10 mouse cellular contexts compared by ENCODE assay signal in genomic region chr17:26698846-26699245, GRCm38 (mm10). TPM values are rescaled to one million over a fixed set of nuclear protein-coding genes. Genes with fewer than 3 reads are reported as not detected.
A peak's percentile ranks its signal among the peaks of the same experiment; 100 is the strongest.
DNase-seq lines count a peak whose midpoint lies in the region; ATAC-seq and TF ChIP-seq lines count a peak whose summit lies in the region.
"Had no signal": no experiment of that assay in that cellular context is flagged by ENCODE, and none has a peak within 500 bp of the region (broad histone marks: within the 10 kb centered on the region; RNA-seq: fewer than 3 reads in every experiment).

No protein-coding gene starts in this region.

- 89% methylated on average over 5 of the region's 5 CpGs for WGBS in heart, embryonic 14.5 days
- WGBS in midbrain, postnatal 0 days: 90% methylated on average over 5 of the region's 5 CpGs
- 86% methylated on average over 5 of the region's 5 CpGs for WGBS in midbrain, embryonic 14.5 days
- 88% methylated on average over 5 of the region's 5 CpGs for WGBS in kidney, embryonic 16.5 days

- H3K27me3 ChIP-seq in heart, embryonic 14.5 days (ENCODE audit: control insufficient read depth, insufficient read depth, low read length): no peaks in the 10 kb centered on the region
- no peaks in the 10 kb centered on the region for H3K27me3 ChIP-seq in midbrain, postnatal 0 days (ENCODE audit: insufficient read depth, low read length)
- no peaks in the 10 kb centered on the region for H3K27me3 ChIP-seq in midbrain, embryonic 14.5 days (ENCODE audit: control insufficient read depth, insufficient read depth, low read length)
- no peaks in the 10 kb centered on the region for H3K27me3 ChIP-seq in kidney, embryonic 16.5 days (ENCODE audit: insufficient read depth, low read length)
- H3K27me3 ChIP-seq: lung, embryonic 15.5 days had no signal

- intact Hi-C loops in heart, postnatal 25 days (cut with DNase I): no loop called here

- peak; percentile 40 for TF ChIP-seq CTCF in midbrain, postnatal 0 days (IDR thresholded peaks at IDR 0.05)
- TF ChIP-seq CTCF in bone marrow macrophage, adult 2 months (IDR thresholded peaks at IDR 0.05; ENCODE audit: low read depth, low read length): peak; percentile 27; the same call in 1 of the 2 replicates

- H3K9ac ChIP-seq in heart, embryonic 14.5 days (ENCODE audit: low read length): no peak overlapping the region
- no peak overlapping the region for H3K9ac ChIP-seq in midbrain, postnatal 0 days (replicated peaks; ENCODE audit: low read length, poor library complexity, severe bottlenecking)
- H3K9ac ChIP-seq in midbrain, embryonic 14.5 days (replicated peaks; ENCODE audit: low read length): no peak overlapping the region
- H3K9ac ChIP-seq in kidney, embryonic 16.5 days (replicated peaks; ENCODE audit: low read length): no peak overlapping the region
- H3K9ac ChIP-seq: lung, embryonic 15.5 days had no signal

- H3K36me3 ChIP-seq in heart, embryonic 14.5 days (ENCODE audit: control insufficient read depth, insufficient read depth, low read length): peaks cover 60% of the 10 kb centered on the region
- H3K36me3 ChIP-seq in midbrain, postnatal 0 days (ENCODE audit: insufficient read depth, low read length): peaks cover 29% of the 10 kb centered on the region
- H3K36me3 ChIP-seq in midbrain, embryonic 14.5 days (ENCODE audit: control insufficient read depth, insufficient read depth, low read length): peaks cover 59% of the 10 kb centered on the region
- H3K36me3 ChIP-seq in kidney, embryonic 16.5 days (ENCODE audit: insufficient read depth, low read length): peaks cover 30% of the 10 kb centered on the region

- TF ChIP-seq POLR2A in bone marrow macrophage, adult 2 months (IDR thresholded peaks at IDR 0.05; ENCODE audit: borderline replicate concordance, low read depth, low read length): no peak

- peak overlapping the region; percentile 49 to 71; a peak in 2 of 4 replicates for H3K27ac ChIP-seq in heart, embryonic 14.5 days (replicated peaks in 1 of 2; ENCODE audit: control insufficient read depth in 1 of 2, insufficient read depth in 1 of 2, low read depth in 2 of 2, low read length in 2 of 2)
- H3K27ac ChIP-seq in midbrain, postnatal 0 days (ENCODE audit: low read depth, low read length): no peak overlapping the region
- H3K27ac ChIP-seq in midbrain, embryonic 14.5 days (replicated peaks; ENCODE audit: low read depth, low read length): no peak overlapping the region
- no peak overlapping the region for H3K27ac ChIP-seq in bone marrow macrophage, adult 2 months (ENCODE audit: insufficient read depth, low read depth, low read length)
- H3K27ac ChIP-seq in kidney, embryonic 16.5 days (ENCODE audit: low read length): no peak overlapping the region
- H3K27ac ChIP-seq: forebrain, embryonic 10.5 days; lung, embryonic 15.5 days had no signal

- no peaks in the 10 kb centered on the region for H3K9me3 ChIP-seq in heart, embryonic 14.5 days (ENCODE audit: control insufficient read depth, low read length)
- no peaks in the 10 kb centered on the region for H3K9me3 ChIP-seq in midbrain, postnatal 0 days (ENCODE audit: low read length)
- no peaks in the 10 kb centered on the region for H3K9me3 ChIP-seq in midbrain, embryonic 14.5 days (ENCODE audit: control insufficient read depth, low read length)
- no peaks in the 10 kb centered on the region for H3K9me3 ChIP-seq in kidney, embryonic 16.5 days (ENCODE audit: low read length)
- H3K9me3 ChIP-seq: forebrain, embryonic 10.5 days; lung, embryonic 15.5 days had no signal

- no peak overlapping the region for H3K4me3 ChIP-seq in heart, embryonic 14.5 days (ENCODE audit: control insufficient read depth in 1 of 2, insufficient read depth in 1 of 2, low read depth in 1 of 2, low read length in 2 of 2)
- H3K4me3 ChIP-seq in midbrain, postnatal 0 days (ENCODE audit: low read depth, low read length): no peak overlapping the region
- no peak overlapping the region for H3K4me3 ChIP-seq in midbrain, embryonic 14.5 days (replicated peaks; ENCODE audit: low read depth, low read length)
- H3K4me3 ChIP-seq in bone marrow macrophage, adult 2 months (ENCODE audit: insufficient read depth, low read length): no peak overlapping the region
- H3K4me3 ChIP-seq in kidney, embryonic 16.5 days (ENCODE audit: low read length): no peak overlapping the region
- H3K4me3 ChIP-seq: forebrain, embryonic 10.5 days; lung, embryonic 15.5 days had no signal

- H3K4me2 ChIP-seq in heart, embryonic 14.5 days (ENCODE audit: low read length): no peak overlapping the region
- H3K4me2 ChIP-seq in midbrain, postnatal 0 days (ENCODE audit: low read depth, low read length, poor library complexity, severe bottlenecking): no peak overlapping the region
- H3K4me2 ChIP-seq in midbrain, embryonic 14.5 days (ENCODE audit: low read length): no peak overlapping the region
- no peak overlapping the region for H3K4me2 ChIP-seq in kidney, embryonic 16.5 days (replicated peaks; ENCODE audit: low read depth, low read length)
- H3K4me2 ChIP-seq: lung, embryonic 15.5 days had no signal

- peaks cover 27 to 43% of the 10 kb centered on the region in 2 experiments for H3K4me1 ChIP-seq in heart, embryonic 14.5 days (ENCODE audit: control insufficient read depth in 2 of 2, insufficient read depth in 2 of 2, low read length in 2 of 2)
- no peaks in the 10 kb centered on the region for H3K4me1 ChIP-seq in midbrain, postnatal 0 days (ENCODE audit: insufficient read depth, low read length)
- no peaks in the 10 kb centered on the region for H3K4me1 ChIP-seq in midbrain, embryonic 14.5 days (ENCODE audit: control insufficient read depth, insufficient read depth, low read length)
- H3K4me1 ChIP-seq in bone marrow macrophage, adult 2 months (ENCODE audit: control insufficient read depth, insufficient read depth, low read length): no peaks in the 10 kb centered on the region
- no peaks in the 10 kb centered on the region for H3K4me1 ChIP-seq in kidney, embryonic 16.5 days (ENCODE audit: insufficient read depth, low read length)
- H3K4me1 ChIP-seq: forebrain, embryonic 10.5 days; lung, embryonic 15.5 days had no signal

- ATAC-seq in heart, embryonic 14.5 days (ENCODE audit: insufficient number of reproducible peaks, insufficient read depth, low FRiP score, low read depth): no peak
- no peak for ATAC-seq in midbrain, postnatal 0 days (ENCODE audit: low FRiP score)
- no peak for ATAC-seq in midbrain, embryonic 14.5 days (ENCODE audit: low FRiP score, low TSS enrichment)
- no peak for ATAC-seq in kidney, embryonic 16.5 days (ENCODE audit: low FRiP score, low TSS enrichment)

- DNase-seq in heart, postnatal 25 days (ENCODE audit: low spot score): no peak
- no peak for DNase-seq in midbrain, postnatal 0 days (ENCODE audit: low spot score)
- DNase-seq in midbrain, embryonic 14.5 days: no peak
- DNase-seq in thymus, postnatal 14 days: peak; percentile 45
- DNase-seq in frontal cortex, postnatal 10 days (ENCODE audit: low spot score in 2 of 2): no peak

RNA-seq across cellular contexts. Expression of gene Crebrf, which starts 16.6 kb away (rescaled TPM):
- polyA plus RNA-seq in heart, embryonic 14.5 days (2014; fragmentation: Nextera tagmentation; extraction: Ambion mirVana): 6.8 and 8.3 TPM in 2 replicates
- total RNA-seq in heart, postnatal 25 days (2021): 10 to 100 TPM; 65.4 to 72.4 TPM
- 18.5 and 28.0 TPM in 2 replicates for total RNA-seq in midbrain, postnatal 0 days (2014; rRNA removed)
- 10.2 and 11.5 TPM in 2 replicates for polyA plus RNA-seq in midbrain, postnatal 0 days (2015; fragmentation: Nextera tagmentation; extraction: Ambion mirVana)
- 12.9 and 18.1 TPM in 2 replicates for polyA plus RNA-seq in midbrain, embryonic 14.5 days (2014; fragmentation: Nextera tagmentation; extraction: Ambion mirVana)
- polyA plus RNA-seq in bone marrow macrophage, adult 2 months (2012; ENCODE audit: insufficient read depth, insufficient read length, missing spikeins): 47.9 and 55.0 TPM in 2 replicates
- polyA plus RNA-seq in kidney, embryonic 16.5 days (2015; fragmentation: Nextera tagmentation; extraction: Ambion mirVana): 5.0 and 9.2 TPM in 2 replicates

RNA-seq across cellular contexts. Expression of gene Atp6v0e, which starts 35.8 kb away (rescaled TPM):
- polyA plus RNA-seq in heart, embryonic 14.5 days (2014; fragmentation: Nextera tagmentation; extraction: Ambion mirVana): 227 and 228 TPM in 2 replicates
- 10 to 100 TPM; 64.5 to 66.4 TPM for total RNA-seq in heart, postnatal 25 days (2021)
- total RNA-seq in midbrain, postnatal 0 days (2014; rRNA removed): 45.0 and 85.3 TPM in 2 replicates
- 80.6 and 86.8 TPM in 2 replicates for polyA plus RNA-seq in midbrain, postnatal 0 days (2015; fragmentation: Nextera tagmentation; extraction: Ambion mirVana)
- 85.5 and 90.5 TPM in 2 replicates for polyA plus RNA-seq in midbrain, embryonic 14.5 days (2014; fragmentation: Nextera tagmentation; extraction: Ambion mirVana)
- 298 and 337 TPM in 2 replicates for polyA plus RNA-seq in bone marrow macrophage, adult 2 months (2012; ENCODE audit: insufficient read depth, insufficient read length, missing spikeins)
- 251 and 271 TPM in 2 replicates for polyA plus RNA-seq in kidney, embryonic 16.5 days (2015; fragmentation: Nextera tagmentation; extraction: Ambion mirVana)

Comparison
In these comparisons a context has a peak if more than half of its experiments do, and no peak if none do; other contexts are left out.
1. H3K27ac ChIP-seq: peak in heart, embryonic 14.5 days (2 of 2); none in midbrain, postnatal 0 days (single experiment), midbrain, embryonic 14.5 days (single experiment), bone marrow macrophage, adult 2 months (single experiment) and kidney, embryonic 16.5 days (single experiment).